Mouse (Mus musculus): Measurements from ENCODE around the gene Tjp2. TPM values are rescaled to one million over a fixed set of nuclear protein-coding genes. Genes with fewer than 3 reads are reported as not detected.

The Tjp2 gene
- polyA plus RNA-seq, 1 experiment from 2014 or later = 38.6 TPM

DNA sequence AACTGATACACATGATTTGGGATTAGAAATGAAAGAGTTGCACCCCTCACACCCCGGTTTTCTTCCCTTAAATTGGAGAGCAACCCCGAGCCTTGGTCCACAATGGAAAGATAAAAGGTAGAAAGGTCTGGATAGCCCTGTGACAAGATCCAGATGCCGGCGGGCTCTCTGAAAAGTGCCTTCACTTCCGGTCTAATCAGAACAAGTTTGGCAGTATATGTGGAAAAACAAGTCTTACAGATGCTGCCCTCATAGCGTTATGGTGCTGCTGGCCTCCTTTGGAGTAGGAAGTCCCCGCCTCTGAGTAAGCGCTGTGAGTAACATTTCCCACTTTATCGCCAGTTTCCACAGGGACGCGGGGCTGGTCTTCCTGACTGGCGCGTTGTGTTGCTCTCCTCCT, 49.9 kb downstream of the Tjp2 start:
- no peak for ATAC-seq (ENCODE audit: borderline replicate concordance, extremely low read depth, low FRiP score, low TSS enrichment)
- Histone ChIP-seq H3K36me3 (no peaks in the 10 kb centered on the region), H3K4me1 (peaks cover 22% of the 10 kb centered on the region), H3K27me3 (no peaks in the 10 kb centered on the region), H3K27ac (peak overlapping the region; percentile 75), H3K9ac (0 out of 2 replicates have a peak overlapping the region, but pooled peaks have one; percentile 5), H3K9me3 (no peaks in the 10 kb centered on the region), H3K4me3 (peak overlapping the region; percentile 89), H3K4me2 (peak overlapping the region; percentile 83)
- WGBS = 2% methylated on average over 13 of the region's 13 CpGs

DNA sequence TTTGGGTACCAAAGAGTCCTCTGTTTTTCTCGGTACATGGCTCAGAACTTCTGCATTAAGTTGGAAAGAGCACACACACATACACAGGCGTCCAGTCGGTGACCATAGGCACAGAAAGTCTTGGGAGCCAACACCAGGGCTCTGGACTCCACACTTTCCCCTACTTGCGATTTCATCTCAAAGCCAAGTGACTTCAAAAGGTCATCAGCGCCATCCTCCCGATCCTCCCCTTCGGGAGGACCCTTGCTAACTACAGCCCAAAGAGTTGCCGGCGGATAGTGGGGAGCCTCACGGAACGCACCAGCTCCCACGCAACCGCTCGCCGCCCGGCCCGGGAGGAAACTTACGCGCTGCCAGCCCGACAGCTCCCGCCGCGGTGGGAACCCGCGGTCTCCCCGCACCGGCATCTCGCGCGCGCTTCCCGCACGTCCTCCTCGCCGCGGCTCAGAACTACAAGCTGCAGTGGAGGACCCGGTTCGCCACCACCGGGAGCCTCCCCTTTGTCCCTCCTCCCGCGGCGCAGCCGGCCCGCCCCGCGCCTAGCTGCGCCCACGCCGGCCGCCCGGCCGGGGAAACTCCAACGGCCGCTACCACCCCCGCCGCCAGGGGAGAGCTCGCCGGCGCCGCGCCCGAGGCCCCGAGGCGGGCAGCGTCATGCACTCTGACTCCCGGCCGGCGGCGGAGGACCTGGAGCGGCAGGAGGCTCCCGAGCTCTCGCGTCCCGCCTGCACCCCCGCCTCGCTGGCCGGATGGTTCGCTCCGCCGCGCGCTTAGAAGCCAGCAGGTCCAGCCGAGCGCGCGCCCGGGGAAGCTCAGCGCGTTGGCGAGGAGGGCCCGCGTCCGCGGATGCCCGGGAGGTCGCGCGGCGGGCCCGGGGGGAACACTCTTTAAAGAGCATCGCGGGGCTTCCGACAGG, 51.0 kb downstream of the Tjp2 start:
- ATAC-seq (ENCODE audit: borderline replicate concordance, extremely low read depth, low FRiP score, low TSS enrichment) = peak; percentile 91
- Histone ChIP-seq H3K36me3 (no peaks in the 10 kb centered on the region), H3K4me1 (peaks cover 22% of the 10 kb centered on the region), H3K9ac (peak overlapping the region; percentile 80), H3K27me3 (no peaks in the 10 kb centered on the region), H3K27ac (peak overlapping the region; percentile 75), H3K4me2 (peak overlapping the region; percentile 83), H3K4me3 (peak overlapping the region; percentile 89), H3K9me3 (no peaks in the 10 kb centered on the region)
- WGBS = under 1% methylated on average over 101 of the region's 103 CpGs

DNA sequence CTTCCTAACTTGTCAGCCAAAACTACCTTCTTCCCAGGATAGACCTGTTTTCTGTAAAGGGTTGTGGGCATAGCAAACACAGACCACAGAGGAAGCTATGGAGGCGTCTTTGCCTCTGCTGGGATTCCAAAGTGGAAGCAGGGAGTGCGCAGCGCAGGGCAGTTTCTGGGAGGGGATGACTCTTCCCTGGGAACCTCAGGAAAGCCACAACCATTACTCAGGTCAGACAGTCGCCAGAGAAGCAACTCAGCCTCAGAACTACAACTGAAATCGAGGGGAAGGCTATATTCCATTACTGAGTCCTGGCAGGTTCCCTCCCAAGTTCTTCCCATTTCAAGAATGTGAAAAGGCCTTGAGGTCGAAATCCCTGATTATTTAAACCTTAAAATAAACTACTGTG, 51.8 kb downstream of the Tjp2 start:
- Histone ChIP-seq H3K4me2 (peak overlapping the region; percentile 83), H3K9me3 (no peaks in the 10 kb centered on the region), H3K9ac (peak overlapping the region; percentile 80), H3K4me3 (peak overlapping the region; percentile 89), H3K27ac (no peak overlapping the region), H3K27me3 (no peaks in the 10 kb centered on the region), H3K36me3 (no peaks in the 10 kb centered on the region), H3K4me1 (peaks cover 30% of the 10 kb centered on the region)
- no peak for ATAC-seq (ENCODE audit: borderline replicate concordance, extremely low read depth, low FRiP score, low TSS enrichment)
- WGBS = 34% methylated on average over 6 of the region's 6 CpGs

DNA sequence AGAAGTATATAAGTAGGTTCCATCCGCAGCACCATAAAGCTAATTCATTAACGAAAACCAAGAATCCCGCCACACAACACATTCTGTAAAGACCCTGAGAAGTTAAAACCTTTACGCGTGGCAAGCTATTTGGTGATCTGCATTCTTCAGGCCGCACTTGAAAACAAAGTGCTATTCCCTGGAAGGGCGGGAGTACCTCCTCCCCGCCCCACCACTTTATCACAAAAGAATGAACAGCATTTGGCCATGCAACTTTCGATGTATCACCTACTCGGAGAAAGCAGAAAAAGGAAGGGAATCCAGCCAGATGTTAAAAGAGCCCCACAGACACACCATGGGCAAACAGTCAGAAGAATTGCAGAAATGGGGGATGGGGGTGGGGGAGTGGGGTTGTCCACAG, 56.3 kb downstream of the Tjp2 start:
- Histone ChIP-seq H3K4me3 (no peak overlapping the region), H3K4me2 (0 out of 2 replicates have a peak overlapping the region, but pooled peaks have one; percentile 4), H3K4me1 (peaks cover 59% of the 10 kb centered on the region), H3K27ac (peak overlapping the region; percentile 36; the same call in 1 of the 2 replicates), H3K9ac (no peak overlapping the region), H3K27me3 (no peaks in the 10 kb centered on the region), H3K36me3 (no peaks in the 10 kb centered on the region), H3K9me3 (no peaks in the 10 kb centered on the region)
- WGBS = 57% methylated on average over 10 of the region's 10 CpGs
- no peak for ATAC-seq (ENCODE audit: borderline replicate concordance, extremely low read depth, low FRiP score, low TSS enrichment)

DNA sequence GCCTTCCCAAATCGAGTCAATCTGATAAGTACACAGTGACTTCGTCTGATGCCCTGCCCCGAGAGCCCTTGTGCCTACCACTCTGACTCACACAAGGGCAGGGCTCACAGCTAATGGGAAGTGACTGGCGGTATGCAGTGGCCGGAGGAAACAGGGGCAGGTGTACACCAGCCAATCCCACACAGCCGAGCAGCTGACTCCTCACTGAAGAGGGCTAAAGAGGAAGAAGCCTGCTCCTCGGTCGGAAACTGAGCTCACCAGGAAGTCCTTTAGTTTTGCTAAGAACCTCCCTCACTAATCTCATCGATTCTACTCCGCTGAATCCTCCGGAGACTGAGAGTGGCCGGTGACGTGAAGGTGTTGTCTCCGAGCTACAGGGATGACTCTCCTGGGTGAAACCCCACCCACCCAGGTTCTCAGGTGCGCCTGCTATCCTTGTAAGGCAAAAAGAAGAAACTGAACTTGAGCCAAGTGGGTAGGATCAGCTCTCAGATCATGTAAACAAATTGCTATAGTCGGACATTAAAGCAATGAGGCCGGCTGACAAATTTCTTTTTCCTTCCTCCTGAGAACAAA, 58.2 kb downstream of the Tjp2 start:
- H3K27ac ChIP-seq = peak overlapping the region; percentile 76
- peaks cover 52% of the 10 kb centered on the region for H3K4me1 ChIP-seq
- H3K4me2 ChIP-seq = peak overlapping the region; percentile 50
- no peaks in the 10 kb centered on the region for H3K9me3 ChIP-seq
- ATAC-seq (ENCODE audit: borderline replicate concordance, extremely low read depth, low FRiP score, low TSS enrichment) = peak; percentile 92
- H3K27me3 ChIP-seq = no peaks in the 10 kb centered on the region
- peak overlapping the region; percentile 24 for H3K4me3 ChIP-seq
- WGBS = 17% methylated on average over 17 of the region's 17 CpGs
- H3K36me3 ChIP-seq = no peaks in the 10 kb centered on the region
- H3K9ac ChIP-seq = no peak overlapping the region

DNA sequence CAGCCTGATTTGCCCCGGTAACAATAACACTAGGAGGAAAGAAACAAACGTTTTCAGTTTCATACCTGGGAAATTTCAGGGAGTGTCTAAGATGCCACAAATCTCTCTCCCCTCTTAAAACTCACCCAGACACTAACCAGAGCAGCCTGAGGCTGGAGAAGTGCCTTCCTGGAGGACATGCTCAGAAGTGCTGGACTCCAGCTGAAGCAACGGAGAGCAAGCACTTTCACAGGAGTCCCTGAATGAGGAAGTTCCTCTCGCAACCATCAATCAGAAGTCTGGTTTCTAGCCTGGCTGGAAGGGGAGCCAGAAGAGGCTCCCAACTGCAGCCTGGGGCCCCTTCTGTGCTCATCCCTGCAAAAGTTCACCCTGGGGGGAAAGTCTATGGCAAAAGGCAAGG, 60.9 kb downstream of the Tjp2 start:
- Histone ChIP-seq H3K4me1 (peaks cover 71% of the 10 kb centered on the region), H3K9me3 (no peaks in the 10 kb centered on the region), H3K27ac (peak overlapping the region; percentile 80), H3K36me3 (no peaks in the 10 kb centered on the region), H3K4me3 (no peak overlapping the region), H3K4me2 (peak overlapping the region; percentile 26; the same call in 1 of the 2 replicates), H3K27me3 (no peaks in the 10 kb centered on the region), H3K9ac (no peak overlapping the region)
- ATAC-seq (ENCODE audit: borderline replicate concordance, extremely low read depth, low FRiP score, low TSS enrichment) = no peak
- WGBS = 18% methylated on average over 4 of the region's 4 CpGs

DNA sequence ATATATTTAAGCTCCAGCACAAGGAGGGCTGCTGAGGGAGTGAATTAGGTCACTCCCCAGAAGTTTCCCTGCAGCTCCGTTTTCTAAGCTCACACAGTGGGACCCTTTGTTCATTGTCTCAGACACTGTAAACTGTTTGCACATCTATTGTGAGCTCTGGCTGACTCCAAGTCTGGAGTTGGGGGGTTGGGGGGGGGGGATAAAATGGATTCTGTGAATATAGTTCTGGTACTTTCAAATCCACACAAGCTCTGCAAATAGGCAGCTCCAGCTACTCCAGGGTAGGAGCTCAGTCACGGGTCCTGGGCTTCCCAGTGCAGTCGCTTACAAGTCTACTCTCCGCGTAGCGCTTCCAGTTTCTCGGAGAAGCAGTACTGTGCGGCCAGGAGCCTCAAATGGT, 64.4 kb downstream of the Tjp2 start:
- WGBS = 17% methylated on average over 8 of the region's 8 CpGs
- Histone ChIP-seq H3K4me1 (peaks cover 53% of the 10 kb centered on the region), H3K9ac (no peak overlapping the region), H3K36me3 (no peaks in the 10 kb centered on the region), H3K9me3 (no peaks in the 10 kb centered on the region), H3K4me2 (peak overlapping the region; percentile 28; the same call in 1 of the 2 replicates), H3K27me3 (no peaks in the 10 kb centered on the region), H3K27ac (peak overlapping the region; percentile 73), H3K4me3 (no peak overlapping the region)
- peak; percentile 63; the same call in 1 of the 2 replicates for ATAC-seq (ENCODE audit: borderline replicate concordance, extremely low read depth, low FRiP score, low TSS enrichment)

DNA sequence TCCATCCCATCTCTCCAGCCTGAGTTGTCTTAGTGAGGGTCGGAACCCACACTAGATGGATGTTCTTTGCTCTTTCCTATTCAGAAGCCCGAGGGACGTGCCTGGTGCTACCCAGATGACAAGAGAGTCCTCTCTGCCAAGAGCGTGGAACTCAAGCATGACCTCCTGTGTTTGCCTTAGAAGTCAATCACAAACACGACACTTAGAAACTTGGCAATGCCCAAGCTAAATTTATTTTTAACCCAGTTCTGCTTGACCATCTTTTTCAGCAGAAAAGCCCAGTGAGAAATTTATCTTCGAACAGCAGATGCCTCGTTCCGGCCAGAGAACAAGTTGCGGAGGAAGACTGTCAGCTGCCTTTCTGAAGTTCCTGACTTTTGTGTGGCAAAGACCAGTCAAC, 65.1 kb downstream of the Tjp2 start:
- Histone ChIP-seq H3K27ac (peak overlapping the region; percentile 73; the same call in 1 of the 2 replicates), H3K27me3 (no peaks in the 10 kb centered on the region), H3K9ac (no peak overlapping the region), H3K4me3 (no peak overlapping the region), H3K4me1 (peaks cover 48% of the 10 kb centered on the region), H3K36me3 (no peaks in the 10 kb centered on the region), H3K4me2 (peak overlapping the region; percentile 12), H3K9me3 (no peaks in the 10 kb centered on the region)
- 12% methylated on average over 9 of the region's 9 CpGs for WGBS
- peak; percentile 80 for ATAC-seq (ENCODE audit: borderline replicate concordance, extremely low read depth, low FRiP score, low TSS enrichment)

DNA sequence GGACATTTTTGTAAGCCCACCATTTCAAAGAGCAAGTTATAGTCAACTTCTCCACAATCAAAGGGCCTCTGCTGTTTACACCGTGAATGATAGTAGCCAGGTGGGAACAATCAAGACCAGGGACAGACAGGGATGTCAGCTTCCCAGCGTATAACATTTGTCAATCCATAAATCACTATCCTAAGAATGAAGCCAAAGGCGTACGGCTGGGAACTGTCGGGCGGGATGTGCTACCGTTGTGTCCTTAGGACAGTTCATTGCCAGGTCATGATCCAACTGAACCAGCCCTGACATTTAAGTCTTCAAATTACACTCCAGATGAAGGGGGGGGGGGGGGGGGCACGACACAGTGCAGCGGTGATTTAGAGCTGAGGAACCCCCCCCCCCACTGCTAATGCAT, 65.5 kb downstream of the Tjp2 start:
- peaks cover 46% of the 10 kb centered on the region for H3K4me1 ChIP-seq
- 30% methylated on average over 7 of the region's 9 CpGs for WGBS
- no peaks in the 10 kb centered on the region for H3K9me3 ChIP-seq
- peak overlapping the region; percentile 12 for H3K4me2 ChIP-seq
- no peaks in the 10 kb centered on the region for H3K36me3 ChIP-seq
- no peak overlapping the region for H3K9ac ChIP-seq
- peak overlapping the region; percentile 73; the same call in 1 of the 2 replicates for H3K27ac ChIP-seq
- H3K27me3 ChIP-seq = no peaks in the 10 kb centered on the region
- no peak overlapping the region for H3K4me3 ChIP-seq
- ATAC-seq (ENCODE audit: borderline replicate concordance, extremely low read depth, low FRiP score, low TSS enrichment) = peak; percentile 49; the same call in 1 of the 2 replicates

DNA sequence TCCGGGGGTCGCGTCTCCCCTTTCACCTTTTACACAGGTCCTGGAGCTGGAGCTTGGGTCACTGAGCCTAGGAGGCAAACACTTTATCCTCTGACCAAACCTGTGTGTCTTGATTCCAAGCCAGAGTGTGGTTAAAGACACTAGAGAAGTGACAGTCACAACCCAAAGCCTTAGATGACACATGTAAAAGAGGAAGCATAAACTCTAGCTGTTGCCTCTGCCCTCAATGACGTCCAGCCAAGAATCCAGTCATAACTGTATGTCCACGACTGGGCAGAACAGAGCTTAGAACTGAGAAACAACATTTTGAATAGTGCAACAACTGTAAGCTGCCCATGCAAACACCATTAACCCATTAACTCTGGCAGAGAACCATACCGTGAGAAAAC, 68.8 kb downstream of the Tjp2 start:
- no peaks in the 10 kb centered on the region for H3K9me3 ChIP-seq
- H3K36me3 ChIP-seq = no peaks in the 10 kb centered on the region
- H3K27ac ChIP-seq = no peak overlapping the region
- H3K27me3 ChIP-seq = no peaks in the 10 kb centered on the region
- no peak overlapping the region for H3K4me2 ChIP-seq
- H3K9ac ChIP-seq = no peak overlapping the region
- WGBS = 35% methylated on average over 6 of the region's 6 CpGs
- no peak overlapping the region for H3K4me3 ChIP-seq
- H3K4me1 ChIP-seq = peaks cover 35% of the 10 kb centered on the region
- no peak for ATAC-seq (ENCODE audit: borderline replicate concordance, extremely low read depth, low FRiP score, low TSS enrichment)

DNA sequence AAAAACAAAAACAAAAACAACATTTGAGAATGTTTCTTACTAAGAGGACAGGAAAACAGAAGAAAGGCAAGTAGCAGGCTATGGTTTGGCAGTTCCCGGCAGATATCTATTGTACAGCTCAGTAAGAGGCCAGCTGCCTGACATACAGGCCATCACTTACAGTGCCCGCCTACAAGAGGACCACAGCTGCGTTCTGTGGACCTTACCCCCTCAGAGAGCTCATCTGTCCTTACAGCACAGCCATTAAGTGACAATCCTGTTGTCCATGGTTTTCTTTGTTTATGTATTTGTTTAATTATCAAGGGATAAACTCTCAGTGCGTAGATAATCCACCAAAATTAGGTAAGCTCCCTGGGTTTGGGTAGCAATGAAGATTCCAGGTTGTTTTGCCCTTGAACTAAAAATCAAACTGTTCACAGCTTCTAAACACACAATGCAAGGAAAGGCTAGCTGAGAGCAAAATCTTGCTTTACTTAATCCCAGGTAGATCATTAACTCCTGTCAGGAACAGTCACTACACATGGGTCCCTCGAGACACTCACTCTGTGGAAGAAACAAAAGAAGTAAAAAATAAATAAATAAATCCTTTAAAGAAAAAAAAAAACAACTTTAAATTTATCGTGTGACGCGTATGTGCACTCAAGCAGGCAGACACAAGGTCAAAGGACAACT, 69.3 kb downstream of the Tjp2 start:
- Histone ChIP-seq H3K4me1 (peaks cover 30% of the 10 kb centered on the region), H3K4me2 (no peak overlapping the region), H3K27me3 (no peaks in the 10 kb centered on the region), H3K9ac (no peak overlapping the region), H3K27ac (no peak overlapping the region), H3K36me3 (no peaks in the 10 kb centered on the region), H3K4me3 (no peak overlapping the region), H3K9me3 (no peaks in the 10 kb centered on the region)
- 45% methylated on average over 8 of the region's 8 CpGs for WGBS
- no peak for ATAC-seq (ENCODE audit: borderline replicate concordance, extremely low read depth, low FRiP score, low TSS enrichment)
